Mouse (Mus musculus) heart, adult 8-10 months (tissue): ENCODE data around the gene Atad1. TPM values are rescaled to one million over a fixed set of nuclear protein-coding genes. Genes with fewer than 3 reads are reported as not detected.
"Not testable (repeated sequence)": the region's sequence is repeated elsewhere in the genome, so short reads cannot be mapped to it uniquely, and the experiment has no call there.

Source experiments
- DNase-seq: peaks from one replicate; pipeline ENCODE4 v3.0.0; 2022; ENCODE audit warnings: low spot score
- total RNA-seq, 4 experiments: library from RNA; stranded (reverse); gene quantifications; 2 replicates each; pipeline ENCODE4 v1.2.4; 2022

The Atad1 gene
- total RNA-seq, 4 experiments from 2014 or later: 82.6 to 92.2 (median 84.8) TPM

DNA sequence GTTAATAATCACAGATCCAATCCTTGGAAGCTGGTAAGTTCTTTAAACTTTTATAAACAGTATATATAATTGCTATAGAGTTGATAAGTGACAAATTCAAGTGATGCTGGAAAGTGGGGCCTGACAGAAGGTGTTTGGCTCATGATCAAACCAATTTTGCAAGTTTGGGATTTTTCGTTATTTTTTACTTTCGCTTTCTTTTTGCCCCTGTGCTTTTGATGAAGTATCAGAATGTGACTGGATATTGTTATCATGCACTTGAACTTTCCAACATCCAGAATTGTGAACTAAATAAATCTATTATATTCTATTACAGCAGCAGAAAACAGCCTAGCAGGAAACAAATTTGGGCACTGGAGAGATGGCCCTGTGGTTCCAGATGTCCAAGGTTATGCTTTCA, 58.7 kb downstream of the Atad1 start:
- peak; percentile 9 for DNase-seq

DNA sequence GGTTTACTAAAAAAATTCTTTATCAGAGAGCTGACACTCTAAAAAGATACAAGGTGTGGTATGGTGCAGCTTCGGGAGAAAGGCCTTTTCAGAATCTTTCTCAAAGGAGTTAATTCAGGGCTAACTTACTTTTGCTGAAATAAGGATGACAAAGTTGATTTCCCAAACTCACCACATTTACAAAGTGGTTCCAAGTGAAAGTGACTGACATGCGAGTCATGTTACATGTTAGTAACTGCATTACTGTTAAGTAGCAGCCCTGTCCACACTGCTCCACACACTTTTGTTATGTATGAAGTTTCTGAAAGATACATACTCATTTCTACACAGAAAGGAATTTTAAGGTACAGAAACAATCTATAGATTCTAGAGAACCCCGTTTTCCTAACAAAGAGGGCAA, 63.8 kb downstream of the Atad1 start:
- DNase-seq: no peak

DNA sequence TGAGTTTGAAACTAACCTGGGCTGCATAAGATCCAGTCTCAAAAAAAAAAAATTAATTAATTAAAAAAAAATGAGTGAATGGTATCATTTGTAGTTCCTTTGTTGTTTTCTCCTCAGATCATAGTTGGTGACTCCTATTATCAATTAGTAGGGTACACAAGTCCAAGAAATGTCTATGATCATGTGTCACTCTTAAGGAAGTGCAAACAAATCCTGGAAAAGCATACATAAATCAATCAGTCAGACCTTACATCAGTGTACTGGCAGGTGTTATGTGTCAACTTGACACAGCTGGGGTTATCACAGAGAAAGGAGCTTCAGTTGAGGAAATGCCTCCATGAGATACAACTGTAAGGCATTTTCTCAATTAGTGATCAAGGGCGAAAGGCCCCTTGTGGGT, 71.8 kb downstream of the Atad1 start:
- not testable (repeated sequence) for DNase-seq

GRCm38 (mm10) chr19:32665243-32665642, 74.3 kb downstream of the Atad1 start:
- DNase-seq: no peak

DNA sequence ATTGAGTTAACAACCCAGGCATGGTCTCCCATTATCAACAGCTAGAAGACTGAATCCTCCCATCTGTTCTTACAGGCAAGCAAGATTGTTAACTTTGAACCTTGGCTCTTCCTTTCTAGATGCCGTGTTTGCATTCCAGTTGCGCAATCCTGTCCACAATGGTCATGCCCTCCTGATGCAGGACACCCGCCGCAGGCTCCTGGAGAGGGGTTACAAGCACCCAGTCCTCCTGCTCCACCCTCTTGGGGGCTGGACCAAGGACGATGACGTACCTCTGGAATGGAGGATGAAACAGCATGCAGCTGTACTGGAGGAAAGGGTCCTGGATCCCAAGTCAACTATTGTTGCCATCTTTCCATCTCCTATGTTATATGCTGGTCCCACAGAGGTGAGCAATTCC, 76.7 kb downstream of the Atad1 start:
- DNase-seq: no peak

DNA sequence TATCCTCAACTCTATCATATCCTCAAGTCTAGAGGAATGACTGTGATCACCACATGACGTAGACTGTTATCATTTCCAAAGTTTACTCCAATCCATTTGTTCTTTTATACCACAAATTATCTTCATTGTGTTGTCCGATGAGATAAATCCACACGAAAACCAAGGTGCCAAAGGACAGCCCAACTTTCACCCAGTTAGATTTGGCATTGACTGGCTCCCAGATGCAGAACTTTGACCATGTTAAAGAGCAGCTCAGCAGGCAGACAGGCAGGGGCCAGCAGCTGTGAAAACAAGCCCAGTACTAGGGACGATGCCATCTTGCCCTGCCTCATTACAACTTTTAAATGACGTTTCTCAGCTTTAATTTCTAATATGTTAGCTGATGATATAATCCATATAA, 80.2 kb downstream of the Atad1 start:
- no peak for DNase-seq

DNA sequence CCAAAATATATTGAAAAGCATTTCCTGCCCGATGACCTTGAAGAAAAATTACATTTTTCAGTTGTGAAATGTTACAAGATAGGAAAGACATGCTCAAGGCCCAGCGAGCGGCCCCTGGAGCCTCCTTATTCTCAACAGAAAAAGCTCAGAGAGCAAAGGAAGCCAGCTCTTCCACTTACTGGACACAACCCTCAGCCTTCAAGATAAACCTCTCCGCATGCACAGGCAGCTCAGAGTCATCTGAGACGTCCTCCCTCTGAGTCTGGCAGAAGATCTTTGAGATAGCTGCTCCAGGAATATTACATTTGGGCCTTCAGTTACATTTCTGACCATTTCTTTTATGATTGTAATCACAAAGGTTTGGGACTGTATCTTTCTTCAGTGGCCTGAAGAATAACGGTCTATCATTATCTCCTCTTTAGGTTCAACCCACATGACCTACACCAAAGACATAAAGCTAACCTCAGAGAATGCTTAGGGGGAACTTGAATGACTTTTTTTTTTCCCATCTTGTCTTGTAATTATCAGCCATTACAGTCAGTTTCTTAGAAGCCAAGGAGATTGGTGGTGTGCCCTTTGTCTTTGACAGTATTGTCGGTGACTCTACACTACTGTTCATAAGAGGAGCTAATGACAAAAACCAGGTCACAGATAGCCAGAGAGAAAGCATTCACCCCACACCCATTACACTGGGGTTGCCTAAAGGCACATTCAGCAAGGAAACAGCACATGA, 85.8 kb downstream of the Atad1 start:
- DNase-seq: no peak

DNA sequence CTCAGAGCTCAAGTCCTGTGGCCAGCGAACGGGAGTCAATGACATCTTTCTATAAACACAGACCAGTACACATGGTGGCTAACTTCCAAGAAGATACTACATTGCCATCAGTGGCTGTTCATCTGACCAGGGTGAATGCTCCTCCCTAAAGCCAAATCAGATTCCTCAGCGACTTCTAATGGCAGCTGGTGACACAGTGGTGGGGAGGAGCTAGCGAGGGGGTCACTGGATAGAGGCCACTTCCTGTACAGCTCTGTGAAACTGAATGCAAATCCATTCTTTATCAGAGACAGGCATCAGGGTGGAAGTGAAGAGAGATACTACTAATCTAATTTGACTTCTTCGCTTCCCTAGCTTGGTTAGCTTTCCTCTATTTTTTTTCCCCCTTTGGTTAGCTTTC, 86.5 kb downstream of the Atad1 start:
- DNase-seq: no peak

- peak; percentile 19 for DNase-seq
Observed at GRCm38 (mm10) chr19:32651046-32651445, 88.5 kb downstream of the Atad1 start.

GRCm38 (mm10) chr19:32648019-32648571, 91.5 kb downstream of the Atad1 start:
- DNase-seq: no peak

DNA sequence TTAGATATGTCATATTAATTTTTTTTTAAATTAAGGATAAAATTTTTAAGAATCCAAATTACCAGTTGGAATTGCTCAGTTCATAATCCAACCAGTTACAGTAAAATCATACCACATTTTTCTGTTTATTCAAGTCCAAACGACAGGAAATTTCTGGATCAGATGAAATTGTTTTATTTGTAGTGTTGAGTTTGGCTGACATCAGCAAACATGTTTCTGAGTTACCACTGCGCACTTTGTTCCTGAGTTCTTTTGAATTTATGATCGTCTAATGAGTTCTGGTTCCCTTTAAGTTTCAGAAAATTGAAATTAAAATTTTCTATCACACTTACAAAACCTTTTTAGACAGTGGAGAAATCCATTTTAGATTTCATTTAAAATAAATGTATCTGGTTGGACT, 93.2 kb downstream of the Atad1 start:
- DNase-seq: no peak

DNA sequence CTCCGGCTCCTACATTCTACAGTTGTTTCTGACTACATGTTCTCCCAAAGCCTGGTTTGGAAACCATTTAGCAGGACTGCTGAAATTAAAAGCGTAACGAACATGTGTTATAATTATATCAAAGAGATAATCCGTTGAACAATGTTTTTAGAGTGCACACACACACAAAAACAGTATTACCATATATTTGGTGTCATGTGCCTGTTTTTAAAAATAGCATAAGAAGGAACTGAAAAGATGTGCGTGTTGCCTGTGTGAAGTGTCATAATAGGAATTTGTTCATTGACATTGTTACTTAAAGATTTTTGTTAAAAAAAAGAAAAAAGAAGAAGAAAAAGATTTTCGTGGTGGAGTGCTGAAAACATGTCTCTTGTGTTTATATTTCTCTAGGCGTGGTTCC, 93.6 kb downstream of the Atad1 start:
- DNase-seq: no peak

- DNase-seq: no peak
Observed at GRCm38 (mm10) chr19:32643642-32644041, 95.9 kb downstream of the Atad1 start.

DNA sequence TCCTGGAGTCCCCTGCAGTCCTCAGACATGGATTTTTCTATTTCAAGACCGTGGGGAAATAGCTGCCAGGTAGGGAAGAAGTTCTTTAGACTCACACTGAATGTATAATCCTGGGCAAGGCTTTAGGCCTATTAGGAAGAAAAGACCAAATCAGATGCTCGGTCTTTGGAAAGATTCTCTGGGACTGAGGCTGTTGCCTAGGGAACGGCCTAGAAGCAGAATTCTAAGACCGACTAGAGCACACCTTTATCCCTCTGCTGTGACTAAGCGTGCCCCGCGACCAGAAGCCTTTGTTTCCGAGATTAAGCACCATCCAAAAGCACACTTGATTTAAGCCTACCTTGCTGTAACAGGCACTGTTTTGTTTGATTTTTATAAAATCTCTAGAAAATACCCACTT, 97.6 kb downstream of the Atad1 start:
- DNase-seq: no peak

- no peak for DNase-seq
Observed at GRCm38 (mm10) chr19:32641535-32641934, 98.1 kb downstream of the Atad1 start.

DNA sequence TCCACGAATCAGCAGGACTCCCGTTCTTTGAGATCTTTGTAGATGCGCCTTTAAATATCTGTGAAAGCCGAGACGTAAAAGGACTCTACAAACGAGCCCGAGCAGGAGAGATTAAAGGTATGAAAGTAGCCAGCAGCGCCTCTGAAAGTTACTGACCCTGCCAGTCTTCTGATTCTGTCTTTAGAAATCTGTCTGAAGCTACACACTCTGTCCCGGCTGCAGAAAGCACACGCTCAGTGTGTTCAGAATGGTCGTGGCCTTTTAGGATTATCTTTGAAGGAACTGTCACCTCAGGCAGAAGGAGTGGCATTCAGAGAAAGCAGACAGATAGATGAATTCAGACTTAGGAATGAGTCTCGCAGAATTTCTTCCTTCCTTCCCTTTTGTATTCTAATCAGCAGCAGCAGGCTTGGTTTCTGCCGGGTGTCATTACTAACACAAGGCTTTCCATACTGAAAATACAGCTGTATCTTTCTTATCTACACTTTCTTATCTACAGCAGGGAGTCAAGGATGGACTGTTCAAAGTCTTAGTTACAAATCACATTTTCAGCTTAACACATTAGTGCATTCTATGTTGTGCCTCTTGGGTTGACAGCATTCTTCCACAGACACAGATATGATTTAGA, 101.2 kb downstream of the Atad1 start:
- DNase-seq: no peak

DNA sequence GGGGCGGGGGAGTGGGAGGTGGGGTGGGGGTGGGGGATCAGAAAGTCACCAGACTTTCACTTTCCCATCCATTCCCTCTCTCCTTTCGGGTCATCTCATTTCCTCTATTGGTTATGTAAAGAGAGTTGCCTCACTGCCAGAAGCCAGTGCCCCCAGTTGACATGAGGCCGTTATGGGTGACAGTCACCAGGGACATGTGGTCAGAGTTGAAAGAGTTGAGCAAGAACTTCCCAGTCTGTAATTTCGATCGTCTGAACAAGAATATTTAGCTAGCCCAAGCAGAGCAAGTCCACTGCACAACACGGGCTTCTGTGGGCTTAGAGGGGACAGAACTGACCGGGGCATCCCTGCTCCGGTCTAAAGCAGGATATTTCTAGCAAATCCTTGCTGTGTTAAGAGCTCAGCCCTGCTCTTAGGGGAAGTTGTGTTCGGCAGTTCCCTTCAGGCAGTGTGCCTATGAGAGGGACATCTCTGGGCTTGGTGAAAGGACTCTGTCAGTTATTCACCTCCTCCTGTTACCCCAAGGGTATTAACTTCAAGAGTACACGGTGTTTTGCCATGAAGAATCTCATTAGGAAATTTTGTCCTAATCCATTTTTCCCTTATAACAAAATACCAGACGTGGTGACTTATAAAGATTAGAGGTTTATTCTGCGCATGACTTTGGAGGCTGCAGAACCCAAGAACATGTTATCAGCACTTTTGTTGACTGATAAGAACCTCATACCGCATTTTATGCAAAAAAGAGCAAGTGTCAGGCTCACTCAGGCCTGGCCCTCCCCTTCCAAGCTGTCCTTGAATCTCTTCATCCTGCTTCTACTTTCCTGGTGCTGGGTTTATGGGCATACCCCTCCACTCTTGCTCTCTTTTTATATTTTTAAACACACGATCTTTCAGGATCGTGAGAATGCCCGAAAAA, 102.0 kb downstream of the Atad1 start:
- peak; percentile 15 for DNase-seq

GRCm38 (mm10) chr19:32634916-32635315, 104.7 kb downstream of the Atad1 start:
- peak; percentile 61 for DNase-seq

GRCm38 (mm10) chr19:32628572-32629132, 110.9 kb downstream of the Atad1 start:
- DNase-seq: no peak

DNA sequence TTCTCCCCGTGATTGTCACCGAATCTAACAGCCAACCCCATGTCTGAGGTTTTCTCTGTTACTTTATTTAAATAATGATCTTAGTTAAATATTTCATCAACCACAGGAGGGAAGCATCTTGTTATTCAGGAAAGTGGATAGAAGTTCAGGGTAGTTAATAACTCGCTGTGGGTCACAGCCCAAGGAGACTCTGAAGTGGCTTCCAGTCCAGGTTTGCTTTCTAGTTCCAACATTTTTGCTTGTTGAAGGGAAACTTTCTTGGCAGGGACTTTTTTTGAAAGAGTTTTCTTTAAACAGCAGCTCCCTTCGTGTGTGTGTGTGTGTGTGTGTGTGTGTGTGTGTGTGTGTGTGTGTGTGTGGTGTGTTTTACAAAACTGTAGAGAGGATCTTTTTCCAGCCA, 112.0 kb downstream of the Atad1 start:
- DNase-seq: no peak

- no peak for DNase-seq
Observed at GRCm38 (mm10) chr19:32626768-32627331, 112.7 kb downstream of the Atad1 start.
